Mouse (Mus musculus): Measurements from ENCODE around the gene Pid1.

DNA sequence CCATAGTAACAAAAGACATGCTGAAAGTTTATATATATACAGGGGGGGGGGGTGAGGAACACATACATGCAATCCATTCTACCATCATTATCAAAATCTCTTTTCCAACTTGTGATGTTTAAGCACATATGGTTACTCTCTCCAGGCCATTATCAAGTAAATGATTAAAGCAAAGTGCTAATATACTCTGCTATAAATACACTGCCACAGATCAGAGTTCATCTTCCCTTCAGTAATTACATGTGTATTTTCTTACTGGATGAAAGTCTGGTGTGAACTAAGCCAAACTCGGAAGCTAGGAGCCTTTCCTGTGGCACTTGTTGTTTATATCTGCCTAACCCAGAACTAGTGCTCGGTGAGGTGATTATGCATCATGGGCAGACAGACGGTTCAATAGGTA lies 3.8 kb upstream of the Pid1 start:
- TF ChIP-seq CTCF (IDR thresholded peaks at IDR 0.05; ENCODE audit: low read depth) (no peak), EP300 (IDR thresholded peaks at IDR 0.05; ENCODE audit: low read depth) (no peak)
